Mouse (Mus musculus) kidney, embryonic 14.5 days (tissue): ENCODE data around the gene Cfb. TPM values are rescaled to one million over a fixed set of nuclear protein-coding genes. Genes with fewer than 3 reads are reported as not detected.

Source experiments
- ATAC-seq: fragments of 200-750 bp; cut with Nextera tagmentation; 2 replicates; pipeline ENCODE4 v1.8.0; 2017; ENCODE audit warnings: moderate number of reproducible peaks, mild to moderate bottlenecking, moderate TSS enrichment, moderate library complexity; ENCODE audit not compliant: low FRiP score, low TSS enrichment
- H3K27ac ChIP-seq: fragments of 300-500 bp; sonication (generic); 2 replicates; pipeline ENCODE4 v1.5.1; 2014; ENCODE audit warnings: low read depth, mild to moderate bottlenecking, low read length, moderate library complexity, mixed read lengths
- H3K27me3 ChIP-seq: fragments of 300-500 bp; sonication (generic); 2 replicates; pipeline ENCODE4 v1.6.1; 2014; ENCODE audit warnings: mild to moderate bottlenecking, low read length; ENCODE audit not compliant: control insufficient read depth, insufficient read depth
- H3K36me3 ChIP-seq: fragments of 300-500 bp; sonication (generic); 2 replicates; pipeline ENCODE4 v1.6.1; 2014; ENCODE audit warnings: low read length, mixed read lengths; ENCODE audit not compliant: control insufficient read depth, insufficient read depth
- H3K4me1 ChIP-seq: fragments of 300-500 bp; sonication (generic); 2 replicates; pipeline ENCODE4 v1.6.1; 2014; ENCODE audit warnings: low read length, mixed read lengths; ENCODE audit not compliant: control insufficient read depth, insufficient read depth
- H3K4me2 ChIP-seq: fragments of 300-500 bp; sonication (generic); replicated peaks from 2 replicates; pipeline ENCODE4 v1.6.1; 2014; ENCODE audit warnings: low read depth, mild to moderate bottlenecking, low read length
- H3K4me3 ChIP-seq: fragments of 300-500 bp; sonication (generic); 2 replicates; pipeline ENCODE4 v1.5.1; 2014; ENCODE audit warnings: mild to moderate bottlenecking, low read length
- H3K9ac ChIP-seq: fragments of 300-500 bp; sonication (generic); 2 replicates; pipeline ENCODE4 v1.6.1; 2014; ENCODE audit warnings: low read depth, mild to moderate bottlenecking, low read length, moderate library complexity
- H3K9me3 ChIP-seq: fragments of 300-500 bp; sonication (generic); 2 replicates; pipeline ENCODE4 v1.6.1; 2016; ENCODE audit warnings: low read length; ENCODE audit not compliant: control insufficient read depth
- WGBS: fragments of 180-500 bp; shearing (Covaris S2); extraction: QIAGEN DNeasy Blood & Tissue Kit; methylation state at CpG from one replicate; pipeline ENCODE4 v1.1.7; 2014; 5-methylcytosine and 5-hydroxymethylcytosine counted together
- polyA plus RNA-seq: library from polyadenylated mRNA; unstranded; fragments of >200 nt; fragmentation: Nextera tagmentation; extraction: Ambion mirVana; gene quantifications from 2 replicates; pipeline ENCODE4 v1.2.1, GENCODE M21; 2014

The Cfb gene
- polyA plus RNA-seq, 1 experiment from 2014 or later: 5.4 TPM

DNA sequence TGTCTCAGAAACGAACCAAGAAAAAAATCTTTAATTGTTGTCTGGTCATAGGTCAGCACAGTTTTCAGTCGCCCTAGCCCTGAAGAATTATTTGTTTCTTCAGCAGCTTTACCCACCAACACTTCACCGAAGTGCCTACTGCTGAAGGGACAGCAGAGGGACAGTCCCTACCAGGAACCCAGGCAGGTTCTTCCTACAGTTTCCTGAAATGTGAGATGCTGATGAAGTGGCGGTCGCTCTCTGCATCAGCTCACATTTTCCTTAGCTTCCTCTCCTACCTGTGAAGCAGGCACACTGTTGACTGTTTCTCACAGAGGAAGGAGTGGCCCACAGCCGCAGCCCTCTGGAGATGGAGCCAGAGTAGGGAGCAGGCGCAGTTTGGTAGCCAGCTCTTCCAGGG is 3.7 kb upstream of the Cfb start:
- no peak for ATAC-seq
- 53% methylated on average over 7 of the region's 7 CpGs for WGBS
- H3K9ac ChIP-seq: no peak overlapping the region
- H3K4me1 ChIP-seq: no peaks in the 10 kb centered on the region
- no peaks in the 10 kb centered on the region for H3K9me3 ChIP-seq
- no peak overlapping the region for H3K27ac ChIP-seq
- H3K4me3 ChIP-seq: no peak overlapping the region
- H3K36me3 ChIP-seq: no peaks in the 10 kb centered on the region
- H3K4me2 ChIP-seq: no peak overlapping the region
- no peaks in the 10 kb centered on the region for H3K27me3 ChIP-seq

GRCm38 (mm10) chr17:34861704-34862415 is 458 bp downstream of the Cfb start:
- Histone ChIP-seq H3K36me3 (peaks cover 4% of the 10 kb centered on the region; the same call in 1 of the 2 replicates), H3K4me3 (no peak overlapping the region), H3K27ac (no peak overlapping the region), H3K4me2 (no peak overlapping the region), H3K9me3 (no peaks in the 10 kb centered on the region), H3K4me1 (no peaks in the 10 kb centered on the region), H3K9ac (no peak overlapping the region), H3K27me3 (no peaks in the 10 kb centered on the region)
- ATAC-seq: no peak
- 61% methylated on average over 13 of the region's 13 CpGs for WGBS

GRCm38 (mm10) chr17:34860514-34860913 is 1.8 kb downstream of the Cfb start:
- Histone ChIP-seq H3K27ac (no peak overlapping the region), H3K27me3 (no peaks in the 10 kb centered on the region), H3K4me1 (no peaks in the 10 kb centered on the region), H3K9ac (no peak overlapping the region), H3K4me2 (no peak overlapping the region), H3K36me3 (peaks cover 13% of the 10 kb centered on the region; the same call in 1 of the 2 replicates), H3K4me3 (no peak overlapping the region), H3K9me3 (no peaks in the 10 kb centered on the region)
- ATAC-seq: no peak
- WGBS: 79% methylated on average over 9 of the region's 9 CpGs

DNA sequence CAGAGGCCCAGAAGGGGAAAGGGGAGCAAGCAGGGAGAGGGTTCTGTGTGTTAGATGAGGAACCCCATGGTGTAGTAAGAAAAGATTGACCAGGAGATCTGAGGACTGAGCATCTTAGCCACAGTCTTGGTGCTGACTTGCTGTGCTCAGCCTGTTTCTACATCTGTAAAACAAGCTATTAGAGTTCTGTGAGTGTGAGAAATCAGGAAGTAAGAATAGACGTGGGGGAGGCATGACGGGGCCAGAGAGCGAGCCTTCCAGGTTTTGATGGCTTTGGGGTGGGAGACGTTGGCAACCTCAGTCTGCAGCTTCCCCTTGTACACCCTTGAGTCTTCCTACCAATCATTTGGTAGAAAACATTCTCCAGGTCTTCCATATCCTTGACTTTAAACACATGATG is 3.6 kb downstream of the Cfb start:
- Histone ChIP-seq H3K27ac (no peak overlapping the region), H3K27me3 (no peaks in the 10 kb centered on the region), H3K4me3 (no peak overlapping the region), H3K9ac (no peak overlapping the region), H3K9me3 (no peaks in the 10 kb centered on the region), H3K4me2 (no peak overlapping the region), H3K4me1 (no peaks in the 10 kb centered on the region), H3K36me3 (peaks cover 25% of the 10 kb centered on the region)
- no peak for ATAC-seq
- WGBS: 71% methylated on average over 4 of the region's 4 CpGs

GRCm38 (mm10) chr17:34855825-34856224 is 6.5 kb downstream of the Cfb start:
- H3K27me3 ChIP-seq: no peaks in the 10 kb centered on the region
- ATAC-seq: no peak
- no peak overlapping the region for H3K4me2 ChIP-seq
- H3K9ac ChIP-seq: no peak overlapping the region
- H3K27ac ChIP-seq: no peak overlapping the region
- H3K4me1 ChIP-seq: peaks cover 7% of the 10 kb centered on the region
- no peaks in the 10 kb centered on the region for H3K9me3 ChIP-seq
- 45% methylated on average over 3 of the region's 3 CpGs for WGBS
- H3K4me3 ChIP-seq: no peak overlapping the region
- H3K36me3 ChIP-seq: peaks cover 41% of the 10 kb centered on the region

GRCm38 (mm10) chr17:34854761-34855160 is 7.6 kb downstream of the Cfb start:
- no peak for ATAC-seq
- Histone ChIP-seq H3K27ac (no peak overlapping the region), H3K27me3 (no peaks in the 10 kb centered on the region), H3K4me1 (peaks cover 8% of the 10 kb centered on the region), H3K4me2 (no peak overlapping the region), H3K36me3 (peaks cover 41% of the 10 kb centered on the region), H3K9me3 (no peaks in the 10 kb centered on the region), H3K9ac (no peak overlapping the region), H3K4me3 (no peak overlapping the region)
- 83% methylated on average over 3 of the region's 3 CpGs for WGBS

DNA sequence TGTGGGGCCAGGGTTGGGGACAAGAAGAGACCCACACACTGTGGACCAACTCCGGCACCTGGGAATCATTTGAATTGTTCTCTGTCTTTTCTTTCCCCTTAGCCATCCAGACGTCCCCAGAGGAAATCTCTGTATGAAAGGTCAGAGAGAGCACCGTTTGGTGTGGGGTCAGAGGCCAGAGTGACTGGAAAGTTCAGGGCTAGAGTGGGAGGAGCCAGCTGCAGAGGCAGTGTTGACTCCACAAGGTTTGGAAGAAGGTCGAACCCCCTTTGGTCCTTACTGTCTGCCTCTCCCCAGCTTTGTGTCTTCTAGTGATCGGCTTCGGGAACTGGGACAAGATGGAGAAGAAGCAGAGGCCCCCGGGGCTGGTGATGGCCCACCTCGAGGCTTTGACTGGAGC is 8.8 kb downstream of the Cfb start:
- WGBS: 79% methylated on average over 8 of the region's 8 CpGs
- no peak overlapping the region for H3K4me2 ChIP-seq
- peaks cover 13% of the 10 kb centered on the region for H3K4me1 ChIP-seq
- no peaks in the 10 kb centered on the region for H3K9me3 ChIP-seq
- H3K36me3 ChIP-seq: peaks cover 41% of the 10 kb centered on the region
- H3K9ac ChIP-seq: no peak overlapping the region
- H3K27me3 ChIP-seq: no peaks in the 10 kb centered on the region
- H3K27ac ChIP-seq: no peak overlapping the region
- no peak overlapping the region for H3K4me3 ChIP-seq
- no peak for ATAC-seq

DNA sequence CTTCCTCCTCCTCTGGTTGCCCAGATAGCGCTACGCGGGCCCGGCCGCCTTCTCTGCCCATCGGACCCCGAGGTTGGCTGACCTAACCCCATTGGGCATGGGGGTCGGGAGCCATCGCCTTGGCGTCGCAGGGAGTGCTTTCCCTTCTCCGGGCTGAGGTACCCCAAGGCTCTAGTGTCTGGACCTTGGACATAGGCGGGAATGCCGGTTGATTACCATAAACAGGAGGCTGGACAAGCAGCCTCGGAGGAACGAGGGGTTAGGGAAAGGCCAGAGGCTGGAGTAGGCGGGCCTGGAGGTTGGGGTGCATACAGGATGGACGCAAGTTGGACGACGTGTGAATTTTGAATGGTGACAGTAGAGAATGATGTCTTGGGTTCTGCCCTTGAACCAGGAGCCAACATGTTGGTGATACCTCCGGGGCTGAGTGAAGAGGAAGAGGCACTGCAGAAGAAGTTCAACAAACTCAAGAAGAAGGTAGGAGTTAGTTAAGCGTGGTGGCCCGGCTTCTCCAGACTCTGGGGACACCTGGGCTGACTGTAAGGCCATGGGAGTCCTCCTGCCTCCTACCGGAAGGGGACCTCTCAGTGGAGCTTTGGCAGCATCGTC is 11.7 kb downstream of the Cfb start:
- Histone ChIP-seq H3K4me1 (peaks cover 13% of the 10 kb centered on the region), H3K27ac (peak overlapping the region; percentile 17; the same call in 1 of the 2 replicates), H3K9me3 (no peaks in the 10 kb centered on the region), H3K27me3 (no peaks in the 10 kb centered on the region), H3K36me3 (peaks cover 52% of the 10 kb centered on the region), H3K9ac (peak overlapping the region; percentile 85), H3K4me3 (peak overlapping the region; percentile 95), H3K4me2 (peak overlapping the region; percentile 90)
- ATAC-seq: peak; percentile 38
- 3% methylated on average over 25 of the region's 25 CpGs for WGBS

- Histone ChIP-seq H3K9ac (peak within 1 kb of the TSS; percentile 85), H3K4me3 (peak within 1 kb of the TSS; percentile 95), H3K9me3 (no peaks in the 10 kb centered on the region), H3K4me1 (peaks cover 13% of the 10 kb centered on the region), H3K27ac (peak within 1 kb of the TSS; percentile 17; the same call in 1 of the 2 replicates), H3K27me3 (no peaks in the 10 kb centered on the region), H3K4me2 (peak within 1 kb of the TSS; percentile 90), H3K36me3 (peaks cover 59% of the 10 kb centered on the region)
- peak; percentile 96 for ATAC-seq
- under 1% methylated on average over 65 of the region's 65 CpGs for WGBS
These were observed 12.4 kb downstream of the Cfb start, which contains the start of the genes Skiv2l and Nelfe for GRCm38 (mm10) chr17:34849722-34850516. Gene Skiv2l, minus strand, starts transcription at chr17:34850210. Gene Nelfe, plus strand, starts transcription at chr17:34850391.
